Mouse (Mus musculus) myocyte (in vitro differentiated cells): Measurements from ENCODE around the gene E2f4.

ENCODE experiments used
- CEBPB ChIP-seq: IDR thresholded peaks from 2 replicates; pipeline ENCODE4 v1.6.1; 2011; ENCODE audit warnings: mild to moderate bottlenecking, moderate library complexity; ENCODE audit not compliant: poor library complexity, insufficient read depth, severe bottlenecking
- MAX ChIP-seq: IDR thresholded peaks from one replicate; pipeline ENCODE4 v1.6.1; 2011; ENCODE audit warnings: low read depth, mild to moderate bottlenecking, control low read depth
- POLR2A ChIP-seq: IDR thresholded peaks from one replicate; pipeline ENCODE4 v1.6.1; 2011; ENCODE audit warnings: low read depth, mild to moderate bottlenecking, control low read depth, moderate library complexity; ENCODE audit not compliant: insufficient read length
- SRF ChIP-seq: IDR thresholded peaks from one replicate; pipeline ENCODE4 v1.6.1; 2011; ENCODE audit warnings: low read depth; ENCODE audit not compliant: control insufficient read depth, insufficient read length
- TCF12 ChIP-seq: IDR thresholded peaks from one replicate; pipeline ENCODE4 v1.6.1; 2011; ENCODE audit warnings: mild to moderate bottlenecking, control low read depth; ENCODE audit not compliant: poor library complexity, insufficient read depth, severe bottlenecking

DNA sequence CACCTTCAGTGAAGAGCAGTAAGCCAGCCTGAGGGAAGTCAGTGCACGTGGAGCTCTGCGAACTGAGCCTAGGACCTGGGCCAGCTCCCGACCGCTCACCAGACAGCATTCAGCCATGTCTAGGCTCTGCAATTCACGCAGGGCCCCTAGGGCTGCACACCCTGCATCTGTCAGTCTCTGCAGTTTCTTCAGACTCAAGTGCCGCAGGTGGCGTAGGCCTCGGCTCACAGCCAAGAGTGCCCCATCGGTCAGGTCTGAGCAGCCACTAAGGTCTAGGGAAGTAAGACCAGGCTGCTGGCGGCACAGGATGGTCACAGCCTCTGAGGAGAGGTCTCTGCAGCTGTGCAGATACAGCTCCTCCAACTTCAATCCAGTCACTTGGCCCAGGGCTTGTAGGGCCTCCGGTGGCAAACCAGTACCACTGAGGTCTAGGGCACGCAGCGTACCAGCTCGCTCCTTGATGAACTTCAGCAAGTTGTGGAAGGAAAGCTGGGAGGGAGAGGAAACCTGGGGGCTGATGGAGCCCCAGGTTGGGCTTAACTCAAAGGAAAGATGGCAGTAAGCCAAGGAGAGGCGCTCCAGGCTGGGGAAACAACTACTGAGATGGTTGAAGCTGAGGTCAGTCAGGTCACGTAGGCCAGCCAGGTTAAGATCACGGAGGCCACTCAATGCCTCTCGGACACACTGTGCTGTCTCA lies 17.8 kb downstream of the E2f4 start:
- TF ChIP-seq MAX (no peak), TCF12 (no peak), POLR2A (peak; percentile 9), SRF (no peak), CEBPB (no peak)
